In genomic region chr4:128654505-128655381, GRCm38 (mm10) we compare ENCODE assay signal across 8 mouse cellular contexts. TPM values are rescaled to one million over a fixed set of nuclear protein-coding genes. Genes with fewer than 3 reads are reported as not detected.
A peak's percentile ranks its signal among the peaks of the same experiment; 100 is the strongest.
DNase-seq lines count a peak whose midpoint lies in the region; ATAC-seq lines count a peak whose summit lies in the region.

Phc2 (plus strand) TSS chr4:128654702.

- DNase-seq in adrenal gland, adult 2 months = peak; percentile 96
- DNase-seq in embryo, embryonic 11 days = peak; percentile 96
- peak; percentile 92 for DNase-seq in gastrocnemius, postnatal 14 days
- DNase-seq in induced T-regulatory cell, adult 2 months (ENCODE audit: low read depth) = peak; percentile 90
- DNase-seq in left cerebral cortex, adult 8-10 months (ENCODE audit: low spot score in 2 of 2) = peak; percentile 93 to 98
- DNase-seq in right cerebral cortex, adult 18-20 months = peak; percentile 98
- peak; percentile 88 for DNase-seq in urinary bladder, adult 2 months (ENCODE audit: low spot score)

- ATAC-seq in megakaryocyte, adult 5-6 weeks (ENCODE audit: poor library complexity, severe bottlenecking) = peak; percentile 92

- intact Hi-C loops in gastrocnemius, postnatal 14 days (cut with DNase I; ENCODE audit: low total_unique reads) = no loop called here

RNA-seq across cellular contexts. Expression of gene Phc2, which starts in this region (rescaled TPM):
- 10 to 100 TPM; 72.6 to 91.6 TPM for total RNA-seq in adrenal gland, adult 2 months (2021)
- 84.0 and 89.4 TPM in 2 replicates for polyA plus RNA-seq in adrenal gland, adult 2 months (2012; rRNA removed)
- total RNA-seq in gastrocnemius, postnatal 14 days (2021) = 10 to 100 TPM; 27.1 to 27.9 TPM
- total RNA-seq in left cerebral cortex, adult 8-10 months (2022) = 10 to 100 TPM; 88.6 to 92.0 (median 90.0) TPM
- total RNA-seq in megakaryocyte, adult 5-6 weeks (2015) = 34.1 and 34.5 TPM in 2 replicates
- total RNA-seq in megakaryocyte, adult 5-6 weeks (2017) = 17.0 and 18.8 TPM in 2 replicates
- polyA plus RNA-seq in urinary bladder, adult 2 months (2012; rRNA removed) = 68.5 and 77.5 TPM in 2 replicates

Comparison
In these comparisons a context has a peak if more than half of its experiments do, and no peak if none do; other contexts are left out.
1. Peak in every context shown above with its lines: DNase-seq and ATAC-seq.